Mouse (Mus musculus) spleen, adult 2 months (tissue): ENCODE data around the gene Rbpj.

Source experiments
- CTCF ChIP-seq: fragments of 200-500 bp; IDR thresholded peaks from 2 replicates; pipeline ENCODE4 v1.5.1; 2011; ENCODE audit warnings: mild to moderate bottlenecking, inconsistent platforms; ENCODE audit not compliant: insufficient read depth, insufficient read length, insufficient replicate concordance; ENCODE audit errors: extremely low read depth
- POLR2A ChIP-seq: fragments of 200-500 bp; IDR thresholded peaks from 2 replicates; pipeline ENCODE4 v1.6.1; 2011; ENCODE audit warnings: low read depth, low read length, inconsistent platforms

DNA sequence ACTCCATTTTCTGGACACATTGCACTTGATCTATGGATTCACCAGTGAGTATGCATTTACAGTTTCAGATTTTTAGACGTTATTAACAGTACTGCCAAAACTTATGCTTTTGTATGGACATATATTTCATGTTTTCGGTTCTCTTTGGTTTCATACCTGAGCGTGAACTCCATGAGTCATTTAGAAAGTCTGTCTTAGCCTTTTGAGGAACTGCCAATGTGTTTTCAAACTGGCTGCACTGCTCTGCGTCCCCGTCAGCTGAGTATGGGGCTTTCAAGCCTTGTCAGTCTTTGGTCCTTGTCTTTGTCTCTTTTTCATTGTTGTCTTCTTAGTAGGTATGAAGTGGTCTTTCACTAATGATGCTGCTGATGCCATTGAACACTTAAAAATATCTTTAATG is 106.5 kb downstream of the Rbpj start:
- no peak for TF ChIP-seq CTCF
- no peak for TF ChIP-seq POLR2A
